Comparison of ENCODE assay signal across 23 mouse cellular contexts in the genomic region with DNA sequence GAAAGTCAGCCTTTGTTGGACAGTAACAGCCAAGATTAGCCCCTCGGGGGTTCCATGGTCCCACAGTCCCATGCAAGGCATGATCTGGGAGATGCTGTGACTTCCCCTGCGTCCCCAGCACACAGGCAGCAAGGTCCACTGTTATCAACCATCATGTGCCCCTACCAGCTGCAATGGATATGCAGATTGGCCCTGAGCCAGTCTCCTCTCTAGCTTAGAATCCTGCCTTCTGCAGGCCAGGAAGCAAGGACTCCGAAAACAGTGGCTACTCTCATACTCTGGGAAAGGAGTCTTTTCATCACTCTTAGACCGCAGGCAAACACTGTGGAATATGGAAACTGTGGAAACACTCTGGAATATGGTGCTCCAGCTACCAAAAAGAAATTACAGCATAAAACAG.
"Had no signal": no experiment of that assay in that cellular context is flagged by ENCODE, and none has a peak within 500 bp of the region (broad histone marks: within the 10 kb centered on the region; RNA-seq: fewer than 3 reads in every experiment).

No protein-coding gene starts in this region.

- H3K36me3 ChIP-seq: limb, embryonic 12.5 days; limb, embryonic 15.5 days; lung, embryonic 15.5 days; midbrain, embryonic 12.5 days; neural tube, embryonic 13.5 days had no signal

- H3K9ac ChIP-seq: limb, embryonic 12.5 days; limb, embryonic 15.5 days; liver, embryonic 14.5 days; liver, postnatal 0 days; lung, embryonic 15.5 days; midbrain, embryonic 12.5 days; neural tube, embryonic 13.5 days had no signal

- H3K9me3 ChIP-seq: limb, embryonic 15.5 days; lung, embryonic 15.5 days; midbrain, embryonic 12.5 days; neural tube, embryonic 13.5 days had no signal

- ATAC-seq: liver, postnatal 0 days; midbrain, embryonic 16.5 days had no signal

- H3K4me2 ChIP-seq: limb, embryonic 12.5 days; limb, embryonic 15.5 days; liver, embryonic 11.5 days; lung, embryonic 15.5 days; midbrain, embryonic 12.5 days; neural tube, embryonic 13.5 days had no signal

- H3K27ac ChIP-seq: kidney, postnatal 0 days; layer of hippocampus, adult 2 months; limb, embryonic 12.5 days; limb, embryonic 15.5 days; liver, embryonic 14.5 days; lung, embryonic 15.5 days; midbrain, embryonic 12.5 days; neural tube, embryonic 13.5 days; stomach, postnatal 0 days had no signal

- H3K4me3 ChIP-seq: layer of hippocampus, adult 2 months; limb, embryonic 12.5 days; limb, embryonic 15.5 days; lung, embryonic 15.5 days; midbrain, embryonic 12.5 days; myocyte; neural tube, embryonic 13.5 days had no signal

- DNase-seq: kidney, adult 2 months; kidney, postnatal 25 days; layer of hippocampus, adult 9-11 months; liver, postnatal 0 days; lung, postnatal 14 days; lung, postnatal 4 days; retina, postnatal 1 day; right cerebral cortex, postnatal 4 days; thymus, adult 2 months; thymus, postnatal 14 days; thymus, postnatal 4 days had no signal

- H3K27me3 ChIP-seq: lung, embryonic 15.5 days; midbrain, embryonic 12.5 days; neural tube, embryonic 13.5 days had no signal

- H3K4me1 ChIP-seq: midbrain, embryonic 12.5 days had no signal
